Mouse (Mus musculus) cerebellum, adult 11-12 months (tissue): ENCODE results near the gene Cyp2b13.
"Not testable (repeated sequence)": the region's sequence is repeated elsewhere in the genome, so short reads cannot be mapped to it uniquely, and the experiment has no call there.

ENCODE experiments used
- DNase-seq: peaks from one replicate; pipeline ENCODE4 v3.0.0; 2022

Gene Cyp2b13

DNA sequence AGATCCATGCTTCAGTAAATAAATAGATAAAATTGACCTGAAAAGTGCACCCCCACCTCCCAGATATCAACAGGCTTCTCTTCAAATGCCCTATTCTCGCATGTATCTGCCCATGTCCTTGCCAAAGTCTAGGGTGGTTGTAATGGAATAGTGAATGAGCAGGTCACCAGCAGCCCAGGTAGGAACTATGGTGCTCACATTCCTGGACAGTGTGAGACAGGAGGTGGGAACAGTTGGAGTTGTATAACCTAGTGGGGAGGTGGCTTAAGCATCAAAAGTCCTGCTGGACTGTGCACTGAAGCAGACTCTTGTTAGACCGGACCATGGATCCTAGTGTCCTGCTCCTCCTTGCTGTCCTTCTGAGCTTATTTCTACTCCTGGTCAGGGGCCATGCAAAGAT is at the start of gene Cyp2b13:
Cyp2b13 (plus strand) TSS at position 301 of the 400 bp plus-strand sequence.
- DNase-seq = not testable (repeated sequence)

- DNase-seq = not testable (repeated sequence)
Observed at GRCm38 (mm10) chr7:26019814-26020332, 41.4 kb upstream of the Cyp2b13 start.

DNA sequence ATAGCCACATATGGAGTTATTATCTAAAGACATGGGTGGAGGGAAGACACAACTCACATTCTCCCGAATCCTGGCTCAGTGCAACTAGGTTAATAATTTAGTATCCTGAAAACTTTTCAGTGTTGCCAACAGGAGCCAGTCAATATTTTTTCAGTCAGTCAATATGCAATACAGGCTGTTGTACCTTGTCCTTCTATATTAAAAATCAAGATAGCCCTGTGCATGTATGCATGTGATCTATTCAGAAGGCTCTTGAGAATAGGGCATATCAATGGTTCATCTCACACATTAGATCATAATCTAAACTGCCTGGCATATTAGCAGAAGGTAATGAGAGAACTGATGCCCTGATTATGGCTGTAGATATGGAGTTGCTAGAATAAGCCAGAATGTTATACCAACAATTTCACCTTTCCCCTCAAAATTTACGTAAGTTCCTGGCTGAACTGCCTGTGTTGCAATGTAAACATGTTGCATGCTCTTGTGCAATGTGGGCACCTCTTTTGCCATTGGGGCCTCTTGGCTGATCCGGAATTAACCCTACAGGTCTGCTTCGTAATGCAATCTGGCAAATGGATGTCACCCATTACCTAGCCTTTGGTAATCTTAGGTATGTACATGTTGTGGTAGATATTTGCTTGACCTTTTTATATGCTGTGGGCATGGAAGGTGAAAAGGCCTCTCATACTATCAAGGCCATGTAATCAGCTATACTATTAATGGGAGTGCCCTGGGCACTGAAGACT is 6.2 kb upstream of the Cyp2b13 start:
- not testable (repeated sequence) for DNase-seq

- not testable (repeated sequence) for DNase-seq
Observed at GRCm38 (mm10) chr7:26071677-26072076, 10.4 kb downstream of the Cyp2b13 start.

- DNase-seq = no peak
Observed at GRCm38 (mm10) chr7:26082595-26082994, 21.3 kb downstream of the Cyp2b13 start.

DNA sequence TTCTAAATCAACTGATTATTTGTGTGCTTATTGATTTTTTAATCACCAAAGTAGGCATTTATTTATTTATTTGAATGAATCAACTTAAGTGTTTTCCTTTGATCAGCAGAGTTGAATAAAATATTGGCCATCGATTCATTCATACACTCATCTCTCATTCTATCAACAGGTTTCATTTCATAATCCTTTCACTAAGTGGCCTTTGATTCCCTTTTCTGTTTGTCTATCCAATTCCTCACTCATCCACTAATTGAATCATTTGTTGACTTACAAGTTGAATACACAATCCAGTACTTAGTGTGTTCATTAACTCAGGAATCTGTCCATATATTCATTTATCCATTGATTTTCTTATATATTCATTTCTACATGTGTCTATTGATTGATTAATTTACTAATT is 26.1 kb downstream of the Cyp2b13 start:
- DNase-seq = no peak

DNA sequence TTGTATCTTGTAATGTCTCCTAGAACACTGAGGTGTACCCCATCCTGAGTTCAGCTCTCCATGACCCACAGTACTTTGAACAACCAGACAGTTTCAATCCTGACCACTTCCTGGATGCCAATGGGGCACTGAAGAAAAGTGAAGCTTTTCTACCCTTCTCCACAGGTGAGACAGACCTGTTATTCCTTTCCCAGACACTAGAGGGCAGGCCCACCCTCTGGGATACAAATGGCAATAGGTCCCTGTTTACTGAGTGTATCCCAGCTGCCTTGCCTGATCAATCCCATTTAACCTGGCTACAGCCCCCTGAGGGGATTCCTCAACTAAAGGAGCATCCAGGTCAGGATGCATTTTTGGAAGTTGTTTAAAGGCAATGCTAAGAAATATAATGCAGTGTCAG is 27.3 kb downstream of the Cyp2b13 start:
- not testable (repeated sequence) for DNase-seq

DNA sequence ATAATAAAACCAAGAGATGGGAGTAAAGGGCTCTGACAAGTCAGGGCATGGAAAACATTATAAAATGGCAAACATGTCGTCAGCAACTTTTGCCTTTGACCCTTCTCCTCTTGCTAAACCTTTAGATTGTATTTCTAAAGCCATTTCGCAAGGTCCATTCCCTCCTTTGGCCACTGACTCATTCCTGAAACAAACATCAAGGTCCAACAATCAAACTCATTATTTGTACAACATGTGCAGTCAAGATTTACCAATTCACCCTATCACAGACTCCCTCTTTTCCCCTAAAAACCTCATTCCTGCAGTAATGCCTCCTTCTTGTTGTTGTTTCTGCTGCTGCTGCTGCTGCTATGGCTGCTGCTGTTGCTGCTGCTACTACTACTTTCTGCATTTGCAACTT is 78.3 kb downstream of the Cyp2b13 start:
- not testable (repeated sequence) for DNase-seq

DNA sequence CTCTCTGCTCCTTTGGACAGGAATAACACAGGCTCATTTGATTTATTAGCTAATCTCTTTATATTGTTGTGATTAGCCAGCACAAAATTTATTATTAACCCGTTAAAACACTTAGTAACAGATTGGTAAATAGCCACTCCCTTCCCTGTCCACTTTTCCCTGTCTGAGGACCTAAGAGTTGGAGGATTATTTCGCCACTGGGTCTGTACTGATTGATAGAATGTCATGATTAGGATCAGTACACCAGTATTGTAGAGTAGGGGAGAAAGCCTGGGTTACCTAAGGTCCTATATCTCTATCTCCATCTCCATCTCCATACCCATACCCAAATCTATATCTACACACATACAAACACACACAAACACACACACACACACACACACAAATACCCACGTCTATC is 82.4 kb downstream of the Cyp2b13 start:
- not testable (repeated sequence) for DNase-seq
